Mouse (Mus musculus) forebrain, embryonic 11.5 days (tissue): ENCODE measurements around the gene Fmo5. TPM values are rescaled to one million over a fixed set of nuclear protein-coding genes. Genes with fewer than 3 reads are reported as not detected.

ENCODE experiments used
- ATAC-seq: fragments of 200-750 bp; cut with Nextera tagmentation; replicated peaks from 2 replicates; pipeline ENCODE4 v1.8.0; 2017; ENCODE audit warnings: moderate TSS enrichment; ENCODE audit not compliant: low FRiP score
- DNase-seq: peaks from one replicate; pipeline ENCODE4 v3.0.0-alpha.2; 2017; ENCODE audit warnings: low spot score
- H3K27ac ChIP-seq: fragments of 300-500 bp; sonication (generic); 2 replicates; pipeline ENCODE4 v1.5.1; 2014; ENCODE audit warnings: low read depth, low read length
- H3K27me3 ChIP-seq: fragments of 300-500 bp; sonication (generic); 2 replicates; pipeline ENCODE4 v1.6.1; 2014; ENCODE audit warnings: mild to moderate bottlenecking, low read length, mixed read lengths; ENCODE audit not compliant: control insufficient read depth, insufficient read depth
- H3K36me3 ChIP-seq: fragments of 300-500 bp; sonication (generic); 2 replicates; pipeline ENCODE4 v1.6.1; 2014; ENCODE audit warnings: mild to moderate bottlenecking, low read length, moderate library complexity, mixed read lengths; ENCODE audit not compliant: control insufficient read depth, insufficient read depth
- H3K4me1 ChIP-seq: fragments of 300-500 bp; sonication (generic); replicated peaks from 2 replicates; pipeline ENCODE4 v1.6.1; 2014; ENCODE audit warnings: low read length, mixed read lengths; ENCODE audit not compliant: control insufficient read depth, insufficient read depth
- H3K4me2 ChIP-seq: fragments of 300-500 bp; sonication (generic); 2 replicates; pipeline ENCODE4 v1.6.1; 2014; ENCODE audit warnings: low read depth, mild to moderate bottlenecking, low read length, moderate library complexity, mixed read lengths; ENCODE audit not compliant: severe bottlenecking
- H3K4me3 ChIP-seq: fragments of 300-500 bp; sonication (generic); 2 replicates; pipeline ENCODE4 v1.5.1; 2014; ENCODE audit warnings: low read depth, low read length
- H3K9ac ChIP-seq: fragments of 300-500 bp; sonication (generic); 2 replicates; pipeline ENCODE4 v1.6.1; 2014; ENCODE audit warnings: low read length
- H3K9me3 ChIP-seq: fragments of 300-500 bp; sonication (generic); 2 replicates; pipeline ENCODE4 v1.6.1; 2016; ENCODE audit warnings: low read length, mixed read lengths; ENCODE audit not compliant: control insufficient read depth
- WGBS: fragments of 180-500 bp; shearing (Covaris S2); extraction: QIAGEN DNeasy Blood & Tissue Kit; methylation state at CpG from one replicate; pipeline ENCODE4 v1.1.7; 2014; 5-methylcytosine and 5-hydroxymethylcytosine counted together
- polyA plus RNA-seq: library from polyadenylated mRNA; unstranded; fragments of >200 nt; fragmentation: Nextera tagmentation; extraction: Ambion mirVana; gene quantifications from 2 replicates; pipeline ENCODE4 v1.2.1, GENCODE M21; 2014

Fmo5 gene
- polyA plus RNA-seq, 1 experiment from 2014 or later: 0.69 TPM

DNA sequence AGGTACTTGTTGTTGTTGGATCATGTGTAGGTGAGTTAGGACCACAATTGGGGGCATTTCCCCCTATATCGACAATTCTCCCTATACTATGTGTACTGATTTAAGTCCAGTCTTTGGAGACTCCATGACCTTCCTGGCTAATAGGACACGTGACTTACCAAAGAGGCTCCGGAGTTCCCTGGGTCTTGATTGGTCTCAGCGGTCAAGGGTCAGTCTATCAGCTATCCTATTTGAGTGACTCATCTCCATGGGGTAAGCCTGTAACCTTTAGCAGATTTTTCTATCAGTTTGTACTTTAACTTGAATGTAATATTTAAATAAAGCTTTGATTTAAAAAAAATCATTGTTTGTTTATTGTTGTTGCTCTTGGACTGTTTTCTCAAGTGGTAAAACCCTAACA is 7.9 kb upstream of the Fmo5 start:
- H3K4me2 ChIP-seq: no peak overlapping the region
- no peaks in the 10 kb centered on the region for H3K4me1 ChIP-seq
- no peak overlapping the region for H3K27ac ChIP-seq
- H3K9ac ChIP-seq: no peak overlapping the region
- H3K9me3 ChIP-seq: no peaks in the 10 kb centered on the region
- H3K36me3 ChIP-seq: no peaks in the 10 kb centered on the region
- no peak for DNase-seq
- 92% methylated on average over 4 of the region's 4 CpGs for WGBS
- H3K27me3 ChIP-seq: no peaks in the 10 kb centered on the region
- no peak for ATAC-seq
- H3K4me3 ChIP-seq: no peak overlapping the region

DNA sequence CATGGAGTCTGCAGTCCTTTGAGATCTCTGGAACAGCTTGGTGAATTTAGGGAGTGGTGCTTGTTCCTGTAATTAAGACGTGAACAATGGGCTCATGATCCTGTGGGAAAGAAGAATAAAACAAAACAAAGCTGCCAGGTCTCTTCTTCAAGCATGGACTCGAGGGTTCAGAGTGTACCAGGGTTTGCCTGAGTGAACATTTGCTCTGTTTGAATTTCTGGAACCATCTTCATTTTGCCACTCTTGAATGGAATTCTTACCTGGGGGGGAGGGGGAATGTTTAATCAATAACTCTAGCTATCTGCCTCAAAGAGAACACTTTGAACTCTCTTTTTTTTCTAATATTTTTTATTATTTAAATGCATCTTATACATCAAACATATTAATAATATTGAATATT is 4.0 kb upstream of the Fmo5 start:
- H3K9me3 ChIP-seq: no peaks in the 10 kb centered on the region
- H3K4me2 ChIP-seq: no peak overlapping the region
- no peaks in the 10 kb centered on the region for H3K27me3 ChIP-seq
- DNase-seq: no peak
- 47% methylated on average over 2 of the region's 2 CpGs for WGBS
- H3K27ac ChIP-seq: no peak overlapping the region
- no peaks in the 10 kb centered on the region; the same call in 1 of the 2 replicates for H3K4me1 ChIP-seq
- ATAC-seq: no peak
- no peaks in the 10 kb centered on the region for H3K36me3 ChIP-seq
- no peak overlapping the region for H3K4me3 ChIP-seq
- no peak overlapping the region for H3K9ac ChIP-seq

DNA sequence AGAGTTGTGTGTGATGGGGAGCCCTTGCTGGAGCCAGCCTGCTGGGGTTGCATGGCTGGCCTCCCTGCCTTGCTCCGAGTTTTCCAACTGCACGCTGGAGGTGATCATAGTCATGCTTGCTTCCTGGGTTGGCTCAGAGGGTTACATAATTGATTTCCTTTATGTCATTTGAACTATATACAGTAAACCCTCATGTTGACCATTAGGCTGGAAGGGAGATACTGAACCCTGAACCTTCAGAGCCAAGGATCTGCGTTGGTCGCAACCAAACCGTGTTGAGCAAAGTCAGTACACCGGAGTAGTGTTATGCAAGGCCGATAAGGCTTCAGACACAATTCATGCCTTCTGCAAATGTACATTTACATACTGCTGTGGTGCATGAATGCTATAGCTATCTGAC is 711 bp upstream of the Fmo5 start:
- DNase-seq: no peak
- Histone ChIP-seq H3K4me2 (no peak overlapping the region), H3K9me3 (no peaks in the 10 kb centered on the region), H3K4me3 (no peak overlapping the region), H3K27me3 (no peaks in the 10 kb centered on the region), H3K9ac (no peak overlapping the region), H3K4me1 (no peaks in the 10 kb centered on the region; the same call in 1 of the 2 replicates), H3K36me3 (no peaks in the 10 kb centered on the region), H3K27ac (no peak overlapping the region)
- ATAC-seq: no peak
- whole genome bisulfite sequencing: 81% methylated on average over 7 of the region's 7 CpGs

DNA sequence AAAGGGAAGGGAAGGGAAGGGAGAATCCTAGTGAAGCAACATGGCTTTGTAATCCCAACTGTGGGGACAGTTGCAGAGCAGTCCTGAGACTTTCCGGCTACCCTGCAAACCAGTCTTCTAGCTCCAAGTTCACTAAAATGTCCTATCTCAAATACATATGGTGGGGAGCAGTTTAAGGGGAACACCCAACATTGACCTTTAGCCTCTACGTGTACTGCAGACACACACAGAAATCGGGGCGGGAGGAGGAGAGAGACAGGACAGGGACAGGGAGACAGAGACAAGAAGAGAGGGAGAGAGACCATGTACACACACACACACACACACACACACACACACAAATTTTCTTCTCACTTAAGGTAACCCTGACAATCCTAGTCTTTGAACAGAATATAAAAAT is 1.3 kb downstream of the Fmo5 start:
- H3K9me3 ChIP-seq: no peaks in the 10 kb centered on the region
- no peaks in the 10 kb centered on the region for H3K27me3 ChIP-seq
- no peaks in the 10 kb centered on the region for H3K36me3 ChIP-seq
- H3K9ac ChIP-seq: no peak overlapping the region
- no peak overlapping the region for H3K4me2 ChIP-seq
- DNase-seq (no peak), ATAC-seq (no peak)
- no peaks in the 10 kb centered on the region; the same call in 1 of the 2 replicates for H3K4me1 ChIP-seq
- no peak overlapping the region for H3K4me3 ChIP-seq
- WGBS: 91% methylated on average over 4 of the region's 4 CpGs
- H3K27ac ChIP-seq: no peak overlapping the region

DNA sequence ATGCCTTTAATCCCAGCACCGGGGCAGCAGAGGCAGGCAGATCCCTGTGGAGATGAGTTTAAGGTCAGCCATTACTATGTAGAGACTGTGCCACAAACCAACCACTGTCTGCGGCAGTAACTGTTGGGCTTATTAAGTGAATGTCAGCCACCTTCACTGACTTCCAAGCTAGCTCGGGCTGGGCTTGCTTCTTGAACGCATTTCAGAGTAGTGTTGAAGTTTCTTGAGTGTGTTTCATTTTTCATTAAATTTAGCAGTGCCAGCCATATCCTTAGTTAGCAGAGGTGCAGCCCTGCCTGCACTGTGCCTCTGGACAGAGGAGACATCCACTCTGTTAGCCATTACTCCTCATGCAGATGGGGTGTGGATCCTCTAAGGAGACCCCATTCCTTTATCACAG is 2.1 kb downstream of the Fmo5 start:
- H3K4me3 ChIP-seq: no peak overlapping the region
- no peaks in the 10 kb centered on the region for H3K36me3 ChIP-seq
- H3K27ac ChIP-seq: no peak overlapping the region
- no peak overlapping the region for H3K9ac ChIP-seq
- no peaks in the 10 kb centered on the region; the same call in 1 of the 2 replicates for H3K4me1 ChIP-seq
- no peaks in the 10 kb centered on the region for H3K9me3 ChIP-seq
- H3K27me3 ChIP-seq: no peaks in the 10 kb centered on the region
- H3K4me2 ChIP-seq: no peak overlapping the region
- ATAC-seq (no peak), DNase-seq (no peak)
- WGBS: 92% methylated on average over 4 of the region's 4 CpGs

DNA sequence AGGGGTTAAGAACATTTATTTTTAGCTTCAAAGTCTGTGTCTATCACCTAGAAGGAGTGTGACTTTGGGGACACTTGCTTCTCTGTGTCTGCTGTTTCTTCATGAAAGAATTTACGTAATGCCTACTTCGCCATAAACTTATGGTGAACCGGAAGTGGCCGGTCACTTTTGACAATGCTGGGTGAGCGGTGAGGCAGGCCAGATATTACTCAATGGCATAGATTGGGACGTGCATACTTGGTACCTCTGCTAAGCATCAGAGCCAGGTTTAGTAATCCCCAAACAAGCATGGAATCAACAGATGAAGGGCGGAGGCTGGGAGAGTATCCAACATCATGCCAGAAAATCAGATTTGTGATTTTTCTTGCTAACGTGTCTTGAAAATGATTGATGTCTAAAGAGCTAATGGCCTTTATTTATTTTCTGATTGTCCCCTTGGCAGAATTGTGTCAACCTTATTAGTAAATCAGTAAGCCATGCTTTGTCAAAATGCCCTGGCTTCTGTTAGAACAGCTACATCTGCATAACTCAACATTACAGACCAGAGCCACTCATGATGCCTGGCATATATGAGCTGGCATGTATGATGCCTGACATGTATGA is 2.8 kb downstream of the Fmo5 start:
- no peak overlapping the region for H3K9ac ChIP-seq
- 92% methylated on average over 8 of the region's 8 CpGs for WGBS
- no peak for ATAC-seq

DNA sequence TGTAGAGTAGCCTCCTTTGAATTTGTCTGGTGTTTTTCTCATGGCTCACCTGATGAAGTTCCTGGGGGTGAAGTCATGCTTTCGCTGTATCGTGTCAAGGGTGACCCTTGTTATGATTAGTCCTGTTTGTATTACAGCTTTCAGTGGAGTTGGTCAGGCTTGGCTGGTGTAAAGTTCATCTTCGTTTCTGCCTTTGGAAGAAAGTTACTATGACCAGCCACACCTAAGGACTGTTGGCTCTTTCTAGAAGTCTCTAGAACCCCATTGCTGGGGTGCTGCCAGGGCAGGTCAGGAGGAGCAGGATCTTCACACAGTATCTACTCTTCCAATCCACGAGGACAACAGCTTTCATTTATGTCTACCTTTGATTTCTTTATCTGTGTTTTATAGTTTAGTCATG is 4.9 kb downstream of the Fmo5 start:
- H3K4me2 ChIP-seq: no peak overlapping the region
- DNase-seq (no peak), ATAC-seq (no peak)
- H3K27ac ChIP-seq: no peak overlapping the region
- no peaks in the 10 kb centered on the region for H3K9me3 ChIP-seq
- H3K27me3 ChIP-seq: no peaks in the 10 kb centered on the region
- H3K4me3 ChIP-seq: no peak overlapping the region
- no peaks in the 10 kb centered on the region for H3K36me3 ChIP-seq
- 90% methylated on average over 4 of the region's 4 CpGs for WGBS
- no peak overlapping the region for H3K9ac ChIP-seq
- no peaks in the 10 kb centered on the region; the same call in 1 of the 2 replicates for H3K4me1 ChIP-seq

More for the DNA sequence above, 2.8 kb downstream of the Fmo5 start:
- no peak for DNase-seq
- H3K9me3 ChIP-seq: no peaks in the 10 kb centered on the region
- no peak overlapping the region for H3K4me3 ChIP-seq
- no peaks in the 10 kb centered on the region for H3K36me3 ChIP-seq
- no peaks in the 10 kb centered on the region for H3K27me3 ChIP-seq
- no peaks in the 10 kb centered on the region; the same call in 1 of the 2 replicates for H3K4me1 ChIP-seq
- no peak overlapping the region for H3K27ac ChIP-seq
- no peak overlapping the region for H3K4me2 ChIP-seq

DNA sequence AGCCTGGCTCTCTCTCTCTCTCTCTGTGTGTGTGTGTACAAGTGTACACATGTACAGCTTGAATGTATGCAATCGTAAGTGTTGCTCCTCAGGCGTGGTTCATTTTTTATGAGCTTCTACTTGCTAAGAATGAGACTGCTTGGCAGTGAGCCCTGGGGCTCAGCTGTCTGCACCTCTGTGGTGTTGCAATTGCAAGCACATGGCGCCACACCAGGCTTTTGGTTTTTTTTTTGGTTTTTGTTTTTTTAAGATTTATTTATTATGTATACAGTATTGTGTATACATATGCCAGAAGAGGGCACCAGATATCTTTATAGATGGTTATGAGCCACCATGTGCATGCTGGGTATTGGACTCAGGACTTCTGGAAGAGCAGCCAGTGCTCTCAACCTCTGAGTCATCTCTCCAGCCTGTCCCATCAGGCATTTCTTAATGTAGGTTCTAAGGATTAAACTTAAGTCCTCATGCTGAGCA is 5.7 kb downstream of the Fmo5 start:
- H3K4me2 ChIP-seq: no peak overlapping the region
- H3K9me3 ChIP-seq: no peaks in the 10 kb centered on the region
- H3K4me1 ChIP-seq: no peaks in the 10 kb centered on the region
- DNase-seq (no peak), ATAC-seq (no peak)
- no peaks in the 10 kb centered on the region for H3K36me3 ChIP-seq
- H3K27me3 ChIP-seq: no peaks in the 10 kb centered on the region
- no peak overlapping the region for H3K9ac ChIP-seq
- no peak overlapping the region for H3K27ac ChIP-seq
- WGBS: 87% methylated on average over 3 of the region's 3 CpGs
- H3K4me3 ChIP-seq: no peak overlapping the region

DNA sequence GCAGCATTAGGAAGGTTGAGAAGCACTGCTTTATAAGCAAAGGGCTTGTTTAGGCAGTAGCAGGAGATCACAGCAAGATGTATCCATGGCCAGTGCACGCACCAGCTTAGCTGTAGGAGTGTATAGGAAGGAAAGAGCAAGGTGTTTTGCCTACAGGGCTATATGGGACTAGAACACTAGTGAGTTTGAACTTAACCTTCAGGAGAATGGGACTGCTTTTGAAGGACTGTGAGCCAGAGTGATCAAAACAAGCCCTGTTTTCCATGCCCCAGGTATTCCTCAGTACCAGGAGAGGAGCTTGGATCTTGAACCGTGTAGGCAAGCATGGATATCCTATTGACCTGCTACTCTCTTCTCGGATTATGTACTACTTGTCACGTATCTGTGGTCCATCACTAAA is 12.8 kb downstream of the Fmo5 start:
- Histone ChIP-seq H3K4me2 (no peak overlapping the region), H3K9ac (no peak overlapping the region), H3K27ac (no peak overlapping the region), H3K9me3 (no peaks in the 10 kb centered on the region), H3K36me3 (no peaks in the 10 kb centered on the region), H3K4me1 (no peaks in the 10 kb centered on the region), H3K4me3 (no peak overlapping the region), H3K27me3 (no peaks in the 10 kb centered on the region)
- 90% methylated on average over 4 of the region's 4 CpGs for WGBS
- DNase-seq (no peak), ATAC-seq (no peak)
